Mouse (Mus musculus) thymus, adult 18-20 months (tissue): ENCODE measurements around the gene Slc37a4.
"Not testable (repeated sequence)": the region's sequence is repeated elsewhere in the genome, so short reads cannot be mapped to it uniquely, and the experiment has no call there.

Source experiments
- DNase-seq, 2 experiments: peaks; one replicate each; pipeline ENCODE4 v3.0.0; 2022; ENCODE audit warnings: mixed read lengths in 2 of 2

Slc37a4 gene

GRCm38 (mm10) chr9:44444402-44445025 is 47.9 kb downstream of the Slc37a4 start:
- not testable (repeated sequence) for DNase-seq

GRCm38 (mm10) chr9:44450387-44450786 is 53.7 kb downstream of the Slc37a4 start:
- no peak for DNase-seq
